Mouse (Mus musculus): ENCODE measurements at regions not wholly inside any gene's neighbourhood (a gene's known extent, or its start where the extent isn't known, plus 50 kb on each side); places are given as distances from the start of the nearest gene placed in this dataset.

- Histone ChIP-seq H3K79me2 (ENCODE audit: control insufficient read depth, insufficient read depth, low read length) (no peaks in the 10 kb centered on the region), H3K27me3 (ENCODE audit: control insufficient read depth, insufficient read depth, low read length) (no peaks in the 10 kb centered on the region), H3K27ac (replicated peaks; ENCODE audit: insufficient read depth, low read depth, low read length) (no peak overlapping the region), H3K36me3 (ENCODE audit: control insufficient read depth, insufficient read depth, low read length) (no peaks in the 10 kb centered on the region), H3K9ac (ENCODE audit: low read depth, low read length) (no peak overlapping the region), H3K4me3 (ENCODE audit: insufficient read depth, low read depth, low read length) (no peak overlapping the region), H3K4me1 (ENCODE audit: control insufficient read depth, insufficient read depth, low read length) (no peaks in the 10 kb centered on the region)
- 43% methylated on average over 1 of the region's 1 CpGs for WGBS
- TF ChIP-seq CTCF (IDR thresholded peaks at IDR 0.05; ENCODE audit: low read depth, low read length) (no peak), POLR2A (IDR thresholded peaks at IDR 0.05; ENCODE audit: extremely low read depth, insufficient read depth, low read length) (no peak)
- DNase-seq (ENCODE audit: extremely low read depth, low read depth, low spot score): no peak
Measured at GRCm38 (mm10) chr12:115807978-115808377, 239.5 kb upstream of the Zfp386 start.
